Mouse (Mus musculus) urinary bladder, adult 18-20 months (tissue): ENCODE results near the gene Hspa1l.
"Not testable (repeated sequence)": the region's sequence is repeated elsewhere in the genome, so short reads cannot be mapped to it uniquely, and the experiment has no call there.

ENCODE experiments used
- DNase-seq, 2 experiments: peaks; one replicate each; pipeline ENCODE4 v3.0.0; 2022; ENCODE audit warnings: low spot score in 2 of 2, mixed read lengths in 2 of 2

Gene Hspa1l

DNA sequence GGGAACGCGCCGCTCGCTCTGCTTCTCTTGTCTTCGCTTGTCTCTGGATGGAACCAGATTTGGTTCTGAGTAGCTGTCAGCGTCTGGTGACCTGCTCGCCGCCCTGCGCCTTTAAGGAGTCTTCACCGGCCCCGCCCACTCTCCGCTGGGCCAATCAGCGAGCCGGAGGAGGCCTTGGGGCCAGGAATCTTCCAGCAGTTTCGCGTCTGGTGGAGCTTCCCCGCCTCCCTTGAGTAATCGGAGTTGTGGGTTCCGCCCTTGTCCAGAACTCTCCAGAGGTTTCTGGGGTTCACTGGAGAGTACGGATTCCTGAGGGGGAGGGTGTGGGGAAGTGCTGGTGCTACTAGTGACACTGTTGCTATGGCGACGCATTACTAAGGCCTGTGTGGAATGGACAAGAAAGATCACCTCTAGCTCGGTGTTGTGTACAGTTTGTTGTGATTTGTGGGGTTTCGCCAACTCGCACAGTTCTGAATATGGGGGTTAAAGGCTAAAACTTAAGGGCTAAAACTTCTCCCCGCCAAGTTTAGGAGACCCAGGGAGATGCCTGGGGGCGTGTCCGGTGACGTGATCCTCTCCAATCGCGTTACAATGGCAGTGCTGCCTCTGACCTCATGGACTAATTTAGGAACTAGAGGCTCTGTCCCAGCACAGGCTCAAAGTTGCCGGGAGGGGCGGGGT is at the start of gene Hspa1l, which contains the start of gene Hspa1a:
TSS of gene Hspa1l (plus strand) at position 635 of the 681 bp plus-strand sequence.
TSS of gene Hspa1a (minus strand) at position 88 of the 681 bp plus-strand sequence.
- DNase-seq = peak; percentile 84 to 87

- DNase-seq = no peak
These were observed 49.6 kb upstream of the Hspa1l start for GRCm38 (mm10) chr17:34922939-34923338.

DNA sequence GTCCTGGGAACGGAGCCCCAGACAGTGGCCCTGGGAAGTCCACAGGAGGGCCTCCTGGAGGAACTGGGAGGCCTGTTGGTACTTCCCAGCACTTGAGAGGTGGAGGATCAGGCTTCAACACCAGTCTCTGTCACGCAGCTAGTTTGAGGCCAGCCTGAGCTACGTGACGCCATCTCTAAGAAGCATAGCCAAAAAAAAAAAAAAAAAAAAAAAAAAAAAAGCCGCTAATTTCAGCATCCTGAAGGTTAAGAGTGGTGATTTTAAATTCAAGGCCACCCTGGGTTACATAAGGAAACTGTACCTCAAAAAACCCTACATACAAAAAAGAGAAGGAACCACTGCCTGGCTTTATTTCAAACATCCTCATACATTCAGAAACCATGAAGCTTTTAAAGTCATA is 48.2 kb upstream of the Hspa1l start:
- DNase-seq = no peak

DNA sequence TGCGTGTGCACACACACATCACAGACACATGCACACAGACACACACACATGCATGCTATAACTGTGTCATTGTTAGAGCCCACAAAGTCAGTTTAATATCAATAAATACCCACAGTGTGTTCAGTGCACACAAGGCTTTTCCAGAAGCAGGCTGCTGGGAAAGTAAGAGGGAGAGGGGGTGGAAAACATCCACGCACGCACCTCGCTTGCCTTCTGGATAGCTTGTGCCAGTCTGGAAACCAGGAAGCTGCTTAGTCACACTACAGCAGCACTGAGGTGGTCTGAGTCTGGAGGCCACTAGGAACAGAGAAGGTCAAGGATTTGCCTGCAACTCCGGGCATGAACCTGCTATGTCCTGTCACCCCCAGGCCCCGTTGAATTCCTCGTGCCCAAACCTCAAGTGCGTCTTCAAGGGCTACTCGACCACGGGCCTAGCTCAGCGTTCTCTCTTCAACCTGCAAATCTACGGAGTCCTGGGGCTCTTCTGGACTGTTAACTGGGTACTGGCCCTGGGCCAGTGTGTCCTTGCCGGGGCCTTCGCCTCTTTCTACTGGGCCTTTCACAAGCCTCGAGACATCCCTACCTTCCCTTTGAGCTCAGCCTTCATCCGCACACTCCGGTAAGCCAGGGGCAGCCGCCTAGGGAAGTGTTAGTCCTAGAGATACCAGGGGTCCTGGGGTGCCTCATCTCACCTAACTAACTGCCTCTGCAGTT is 45.0 kb upstream of the Hspa1l start:
- DNase-seq = no peak

DNA sequence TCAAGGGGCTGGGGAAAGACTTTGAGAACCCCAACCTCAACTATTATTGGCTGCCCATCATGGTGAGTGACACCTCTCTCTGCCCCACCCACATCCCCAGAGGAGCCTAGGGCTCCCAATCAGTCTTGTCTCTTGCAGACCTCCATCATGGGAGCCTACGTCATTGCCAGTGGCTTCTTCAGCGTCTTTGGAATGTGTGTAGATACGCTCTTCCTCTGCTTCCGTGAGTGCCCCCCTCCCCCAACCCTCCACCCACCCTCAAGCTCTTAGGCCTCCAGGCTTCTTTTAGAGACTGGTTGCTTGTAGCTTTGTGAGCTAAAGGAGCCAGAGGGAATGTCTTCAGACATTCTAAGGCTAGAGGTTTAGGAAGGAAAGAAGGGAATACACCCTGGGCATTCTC is 43.7 kb upstream of the Hspa1l start:
- no peak for DNase-seq

DNA sequence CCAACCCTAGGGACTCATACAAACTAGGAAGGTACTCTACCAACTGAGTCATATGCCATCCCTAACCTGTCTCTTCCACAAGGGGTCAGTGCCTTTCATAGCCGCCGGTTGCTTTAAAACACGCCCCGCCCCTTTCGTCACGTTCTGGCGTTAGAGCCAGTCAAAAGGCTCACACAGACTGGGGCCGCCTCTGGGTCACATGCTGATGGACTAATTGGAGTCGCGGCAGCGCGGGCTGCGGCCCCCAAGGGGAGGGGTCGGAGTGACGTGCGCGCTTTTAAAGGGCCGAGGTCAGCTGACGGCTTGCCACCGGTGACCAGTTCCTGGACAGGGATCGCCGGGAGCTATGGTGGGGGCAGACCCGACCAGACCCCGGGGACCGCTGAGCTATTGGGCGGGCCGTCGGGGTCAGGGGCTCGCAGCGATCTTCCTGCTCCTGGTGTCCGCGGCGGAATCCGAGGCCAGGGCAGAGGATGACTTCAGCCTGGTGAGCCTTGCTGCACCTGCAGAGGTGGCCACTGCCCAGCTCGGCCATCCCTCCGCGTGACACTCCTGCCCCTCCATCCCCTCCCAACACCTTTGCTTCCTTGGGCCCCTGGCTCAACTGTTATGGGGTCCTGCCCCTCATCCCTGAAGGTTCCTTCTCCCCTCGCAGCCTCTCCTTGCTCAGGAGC is 41.3 kb upstream of the Hspa1l start, which contains the start of gene Neu1:
TSS of gene Neu1 (plus strand) at position 193 of the 674 bp plus-strand sequence.
- DNase-seq = peak; percentile 94 to 98

GRCm38 (mm10) chr17:34931735-34932098 is 40.8 kb upstream of the Hspa1l start:
- peak in 1 of 2 experiments; percentile 30 for DNase-seq

GRCm38 (mm10) chr17:34932287-34932686 is 40.2 kb upstream of the Hspa1l start:
- no peak for DNase-seq

GRCm38 (mm10) chr17:34934031-34934430 is 38.5 kb upstream of the Hspa1l start:
- DNase-seq = no peak

- no peak for DNase-seq
These were observed 37.7 kb upstream of the Hspa1l start for GRCm38 (mm10) chr17:34934830-34935229.

DNA sequence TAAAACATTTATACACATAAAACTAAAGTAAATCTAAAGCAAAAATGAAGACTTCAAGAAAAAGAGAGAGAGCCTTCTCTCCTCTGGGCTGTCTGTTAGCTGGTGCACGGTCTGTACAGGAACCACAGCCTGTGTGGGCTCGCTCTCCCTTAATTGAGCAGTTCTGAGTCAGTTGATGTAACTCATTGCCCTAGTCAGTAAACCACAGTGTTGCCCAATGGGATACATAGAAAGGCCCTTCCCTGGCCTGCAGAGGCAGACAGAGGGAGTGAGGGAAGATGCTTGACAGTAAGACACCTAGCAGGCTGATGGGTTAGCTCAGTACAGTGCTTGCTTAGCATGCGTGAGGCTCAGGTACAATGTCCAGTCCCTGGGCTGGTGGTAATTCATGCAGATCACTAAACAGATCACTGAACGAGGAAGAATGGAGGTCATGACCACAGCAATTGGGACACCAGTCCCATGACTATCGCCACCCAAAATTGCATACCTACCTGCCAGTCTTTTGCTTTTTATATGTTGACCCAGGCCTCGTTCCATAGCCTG is 34.5 kb upstream of the Hspa1l start:
- DNase-seq = no peak

DNA sequence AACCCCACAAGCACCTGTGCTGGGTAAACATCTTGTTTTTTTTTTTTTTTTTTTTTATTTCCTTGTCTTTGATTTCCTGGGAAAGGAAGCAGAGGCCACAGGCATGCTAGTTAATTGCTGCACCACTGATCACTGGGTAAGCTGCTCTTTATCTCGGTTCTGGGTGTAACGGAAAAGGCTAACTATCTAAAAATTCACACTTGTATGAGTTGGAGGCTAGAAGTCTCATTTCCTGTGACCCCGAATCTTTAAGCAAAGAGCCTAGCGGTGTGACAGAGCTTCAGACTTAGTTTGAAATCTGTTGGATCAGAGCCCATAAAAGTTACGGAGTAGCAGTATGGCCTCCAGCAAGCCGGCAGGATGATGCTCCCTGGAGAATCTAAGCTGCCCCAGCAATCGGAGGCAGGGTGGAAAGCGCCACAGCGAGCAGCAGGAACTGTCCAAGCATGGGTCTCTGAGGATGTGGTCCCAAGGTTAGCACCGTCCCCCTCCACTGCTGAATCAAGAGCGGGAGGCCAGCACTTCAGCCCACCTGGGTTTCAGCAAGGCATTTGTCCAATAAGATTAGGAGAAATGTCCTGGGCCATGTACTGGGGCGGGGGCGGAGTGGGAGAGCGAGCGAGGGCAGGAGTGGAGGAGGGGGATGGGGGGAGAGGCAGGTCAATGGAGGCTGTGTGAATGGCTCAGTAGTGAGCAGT is 31.0 kb upstream of the Hspa1l start:
- no peak for DNase-seq

DNA sequence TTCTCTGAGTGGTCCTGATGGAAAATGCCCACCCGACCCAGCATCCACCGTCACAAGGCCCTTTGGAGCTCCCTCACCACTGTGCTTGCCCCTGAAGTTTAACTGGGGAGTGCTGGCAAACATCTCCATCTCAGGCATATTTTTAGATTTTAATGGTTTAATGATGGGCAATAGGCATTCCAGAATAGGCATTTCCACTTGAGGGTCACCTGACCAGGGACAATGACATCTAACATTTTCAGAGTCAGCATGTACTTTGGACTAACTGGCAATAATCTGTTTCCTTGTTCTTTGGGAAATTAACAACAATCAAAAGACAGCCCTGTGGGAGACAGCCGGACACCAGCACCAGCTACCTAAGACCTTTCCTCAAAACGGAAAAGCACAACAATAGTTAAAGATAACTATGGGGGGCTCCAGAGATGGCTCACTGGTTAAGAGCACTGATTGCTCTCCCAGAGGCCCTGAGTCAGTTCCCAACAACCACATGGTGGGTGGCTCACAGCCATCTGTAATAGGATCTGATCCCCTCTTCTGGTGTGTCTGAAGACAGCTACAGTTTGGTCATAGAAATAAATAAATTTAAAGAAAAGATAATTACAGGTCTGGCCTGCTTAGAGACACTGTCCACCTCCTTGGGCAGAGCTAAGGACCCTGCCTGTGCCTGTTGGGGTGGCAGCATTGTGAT is 29.2 kb upstream of the Hspa1l start:
- no peak for DNase-seq

GRCm38 (mm10) chr17:34944362-34944761 is 28.1 kb upstream of the Hspa1l start:
- DNase-seq = no peak

DNA sequence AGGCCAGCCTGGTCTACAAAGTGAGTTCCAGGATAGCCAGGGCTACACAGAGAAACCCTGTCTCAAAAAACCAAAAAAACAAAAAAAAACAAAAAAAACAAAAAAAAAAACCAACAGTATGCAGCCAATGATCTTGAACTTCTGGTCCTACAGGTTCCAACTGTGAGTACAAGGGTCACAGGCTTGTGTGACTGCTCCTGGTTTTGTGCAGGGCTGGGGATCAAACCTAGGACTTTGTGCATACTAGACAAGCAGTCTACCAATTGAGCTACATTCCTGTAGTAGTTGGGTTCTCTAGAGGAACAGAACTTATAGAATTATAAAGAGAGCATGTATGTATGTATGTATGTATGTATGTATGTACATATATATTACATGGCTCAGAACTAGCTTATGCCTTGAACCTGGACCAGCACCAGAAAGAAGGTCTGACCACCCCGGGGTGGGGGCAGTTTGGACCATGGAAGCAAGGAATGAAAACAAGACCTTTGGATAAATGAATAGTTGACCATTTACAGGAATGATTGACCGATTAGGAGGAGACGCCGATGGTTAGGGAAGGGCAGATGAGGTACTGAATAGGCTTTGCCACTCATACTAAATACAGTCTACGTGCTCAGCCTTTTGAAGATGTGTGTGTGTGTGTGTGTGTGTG is 25.9 kb upstream of the Hspa1l start:
- no peak for DNase-seq

DNA sequence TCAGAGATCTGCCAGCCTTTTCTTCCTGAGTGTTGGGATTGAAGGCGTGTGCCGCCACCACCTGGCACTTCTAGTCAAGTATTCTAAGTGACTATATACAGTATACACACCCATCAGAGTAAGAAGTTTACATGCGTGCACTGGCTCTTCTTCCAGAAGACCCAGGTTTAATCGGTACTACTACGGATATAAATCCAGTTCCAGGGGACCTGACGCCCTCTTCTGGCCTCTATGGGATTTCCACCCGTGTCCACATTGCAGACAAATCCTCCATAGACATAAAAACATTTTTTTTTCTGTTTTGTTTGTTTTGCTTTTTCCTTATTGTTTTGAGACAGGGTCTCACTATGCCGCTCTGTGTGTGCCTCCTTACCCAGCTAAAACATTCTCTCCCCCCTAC is 24.9 kb upstream of the Hspa1l start:
- DNase-seq = no peak

DNA sequence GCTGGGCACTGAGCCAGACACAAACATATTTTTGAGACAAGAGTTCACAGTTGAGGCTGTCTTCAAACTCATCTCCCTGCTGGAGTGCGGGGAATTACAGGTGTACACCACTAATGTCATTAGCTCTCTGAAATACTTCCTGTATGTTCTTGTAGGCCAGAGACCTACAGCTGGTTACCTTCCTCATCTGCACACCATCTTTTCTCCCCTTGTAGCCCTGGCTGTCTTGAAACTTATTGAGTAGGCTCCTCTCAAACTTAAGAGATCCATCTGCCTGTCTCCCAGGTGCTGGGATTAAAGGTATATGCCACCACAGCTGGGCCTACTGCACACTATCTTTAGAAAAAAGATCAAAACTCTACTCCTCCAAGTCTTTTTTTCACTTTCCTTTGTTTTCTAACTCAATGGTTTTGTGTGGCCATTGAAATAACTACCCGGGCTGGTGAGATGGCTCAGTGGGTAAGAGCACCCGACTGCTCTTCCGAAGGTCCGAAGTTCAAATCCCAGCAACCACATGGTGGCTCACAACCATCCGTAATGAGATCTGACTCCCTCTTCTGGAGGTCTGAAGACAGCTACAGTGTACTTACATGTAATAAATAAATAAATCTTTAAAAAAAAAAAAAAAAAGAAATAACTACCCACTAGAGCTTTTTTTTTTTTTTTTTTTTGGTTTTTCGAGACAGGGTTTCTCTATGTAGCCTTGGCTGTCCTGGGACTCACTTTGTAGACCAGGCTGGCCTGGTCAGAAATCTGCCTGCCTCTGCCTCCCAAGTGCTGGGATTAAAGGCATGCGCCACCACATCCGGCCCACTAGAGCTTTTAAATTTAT is 23.6 kb upstream of the Hspa1l start:
- DNase-seq = not testable (repeated sequence)

DNA sequence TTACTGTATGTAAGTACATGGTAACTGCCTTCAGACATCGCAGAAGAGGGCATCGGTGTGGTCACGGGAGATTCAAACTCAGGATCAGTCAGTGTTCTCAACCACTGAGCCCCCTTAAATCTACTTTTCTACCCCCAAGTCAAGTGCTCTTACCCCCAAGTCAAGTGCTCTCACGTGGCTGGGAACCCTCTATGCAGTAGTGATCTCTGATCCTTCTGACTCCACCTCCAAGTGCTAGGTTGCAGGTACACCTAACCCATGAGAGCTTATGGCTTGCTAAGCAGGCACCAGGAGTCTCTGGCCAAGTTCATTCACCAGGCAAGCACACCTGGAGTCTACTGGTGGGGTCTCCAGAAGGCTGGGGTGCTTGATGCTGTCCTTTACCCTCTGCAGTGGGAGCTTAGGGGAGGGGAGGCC is 22.9 kb upstream of the Hspa1l start:
- DNase-seq = no peak
